Mouse (Mus musculus) heart, adult 2 months (tissue): ENCODE data around the gene Gnptab.

Source experiments
- CTCF ChIP-seq: fragments of 200-600 bp; IDR thresholded peaks from 2 replicates; pipeline ENCODE4 v1.8.1; 2022; ENCODE audit warnings: antibody characterized with exemption, mild to moderate bottlenecking, moderate library complexity
- POLR2A ChIP-seq: fragments of 200-500 bp; IDR thresholded peaks from 2 replicates; pipeline ENCODE4 v1.6.1; 2011; ENCODE audit warnings: mild to moderate bottlenecking, low read depth, low read length, control low read depth; ENCODE audit not compliant: insufficient read depth

GRCm38 (mm10) chr10:88376770-88377169 is 2.2 kb upstream of the Gnptab start:
- TF ChIP-seq CTCF (peak; percentile 94), POLR2A (no peak)
